Mouse (Mus musculus) lung, embryonic 14.5 days (tissue): ENCODE measurements at regions not wholly inside any gene's neighbourhood (a gene's known extent, or its start where the extent isn't known, plus 50 kb on each side); places are given as distances from the start of the nearest gene placed in this dataset.
A peak's percentile ranks its signal among the peaks of the same experiment; 100 is the strongest.

ENCODE experiments used
- ATAC-seq: fragments of 200-750 bp; cut with Nextera tagmentation; 2 replicates; pipeline ENCODE4 v1.8.0; 2017; ENCODE audit warnings: mild to moderate bottlenecking, moderate TSS enrichment, moderate library complexity; ENCODE audit not compliant: insufficient read depth
- DNase-seq: peaks from one replicate; pipeline ENCODE4 v3.0.0-alpha.2; 2015
- H3K27ac ChIP-seq: fragments of 300-500 bp; sonication (generic); 2 replicates; pipeline ENCODE4 v1.5.1; 2014; ENCODE audit warnings: low read depth, mild to moderate bottlenecking, moderate library complexity
- H3K27me3 ChIP-seq: fragments of 300-500 bp; sonication (generic); 2 replicates; pipeline ENCODE4 v1.6.1; 2014; ENCODE audit warnings: low read length, control low read depth; ENCODE audit not compliant: insufficient read depth
- H3K36me3 ChIP-seq: fragments of 300-500 bp; sonication (generic); 2 replicates; pipeline ENCODE4 v1.6.1; 2014; ENCODE audit warnings: control low read depth; ENCODE audit not compliant: insufficient read depth
- H3K4me1 ChIP-seq: fragments of 300-500 bp; sonication (generic); 2 replicates; pipeline ENCODE4 v1.6.1; 2014; ENCODE audit warnings: antibody characterized with exemption, control low read depth; ENCODE audit not compliant: insufficient read depth
- H3K4me2 ChIP-seq: fragments of 300-500 bp; sonication (generic); 2 replicates; pipeline ENCODE4 v1.6.1; 2014; ENCODE audit warnings: mild to moderate bottlenecking
- H3K4me3 ChIP-seq: fragments of 300-500 bp; sonication (generic); 2 replicates; pipeline ENCODE4 v1.5.1; 2014; ENCODE audit warnings: low read depth, low read length
- H3K9ac ChIP-seq: fragments of 300-500 bp; sonication (generic); 2 replicates; pipeline ENCODE4 v1.6.1; 2014
- H3K9me3 ChIP-seq: fragments of 300-500 bp; sonication (generic); 2 replicates; pipeline ENCODE4 v1.6.1; 2016; ENCODE audit warnings: low read depth, low read length, control low read depth
- CTCF ChIP-seq: IDR thresholded peaks from 2 replicates; pipeline ENCODE4 v1.5.1; 2016; ENCODE audit warnings: antibody characterized with exemption, low read depth
- WGBS: fragments of 180-500 bp; shearing (Covaris S2); extraction: QIAGEN DNeasy Blood & Tissue Kit; methylation state at CpG from one replicate; pipeline ENCODE4 v1.1.7; 2014; 5-methylcytosine and 5-hydroxymethylcytosine counted together

DNA sequence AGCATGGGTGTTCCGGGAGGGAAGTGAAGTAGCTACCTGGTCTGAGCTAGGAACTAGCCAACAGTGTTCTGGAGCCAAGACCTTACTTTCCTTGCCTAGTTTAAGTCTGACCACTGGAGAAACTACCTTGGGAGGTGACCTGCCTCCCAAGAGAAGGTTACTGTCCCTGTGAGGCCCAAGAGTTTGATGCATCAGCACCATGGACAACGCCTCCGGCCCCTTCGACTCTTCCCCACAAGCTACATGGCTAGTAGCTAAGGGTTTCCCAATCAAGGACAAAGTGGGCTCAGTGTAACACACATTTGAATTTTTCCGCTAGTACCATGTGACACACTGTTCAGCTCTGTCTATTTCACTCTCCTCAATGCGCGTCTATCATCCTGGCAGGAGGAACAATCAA is 171.7 kb upstream of the Zdhhc25 start:
- Histone ChIP-seq H3K36me3 (no peaks in the 10 kb centered on the region), H3K4me1 (no peaks in the 10 kb centered on the region), H3K27me3 (no peaks in the 10 kb centered on the region), H3K9me3 (0 out of 2 replicates have a peak, but pooled peaks cover 3% of the 10 kb centered on the region), H3K9ac (no peak overlapping the region), H3K4me3 (no peak overlapping the region), H3K27ac (no peak overlapping the region), H3K4me2 (no peak overlapping the region)
- WGBS: 67% methylated on average over 7 of the region's 7 CpGs
- DNase-seq (peak; percentile 53), ATAC-seq (no peak)
- no peak for TF ChIP-seq CTCF

DNA sequence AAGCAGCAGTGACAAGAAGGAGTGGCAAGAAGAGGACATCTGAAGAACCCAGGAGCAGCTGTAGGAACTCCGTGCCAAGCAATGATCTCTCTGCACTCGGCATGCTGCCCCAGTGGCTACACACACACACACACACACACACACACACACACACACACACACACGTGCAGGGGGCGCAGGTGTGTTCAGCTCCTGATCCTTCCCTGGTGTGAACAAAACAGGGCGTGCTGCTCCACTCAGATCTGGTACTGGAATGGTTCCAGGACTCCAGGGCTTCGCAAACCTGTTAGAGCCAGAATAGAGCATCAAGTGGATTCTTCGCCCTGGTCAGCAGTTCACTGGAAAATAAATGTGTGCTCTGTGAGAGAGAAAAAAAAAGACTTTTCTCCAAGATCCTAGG is 169.2 kb upstream of the Zdhhc25 start:
- Histone ChIP-seq H3K4me1 (no peaks in the 10 kb centered on the region), H3K27me3 (no peaks in the 10 kb centered on the region), H3K9ac (no peak overlapping the region), H3K9me3 (no peaks in the 10 kb centered on the region), H3K4me2 (no peak overlapping the region), H3K27ac (no peak overlapping the region), H3K36me3 (no peaks in the 10 kb centered on the region), H3K4me3 (no peak overlapping the region)
- DNase-seq (no peak), ATAC-seq (no peak)
- TF ChIP-seq CTCF: no peak
- WGBS: 68% methylated on average over 7 of the region's 7 CpGs

DNA sequence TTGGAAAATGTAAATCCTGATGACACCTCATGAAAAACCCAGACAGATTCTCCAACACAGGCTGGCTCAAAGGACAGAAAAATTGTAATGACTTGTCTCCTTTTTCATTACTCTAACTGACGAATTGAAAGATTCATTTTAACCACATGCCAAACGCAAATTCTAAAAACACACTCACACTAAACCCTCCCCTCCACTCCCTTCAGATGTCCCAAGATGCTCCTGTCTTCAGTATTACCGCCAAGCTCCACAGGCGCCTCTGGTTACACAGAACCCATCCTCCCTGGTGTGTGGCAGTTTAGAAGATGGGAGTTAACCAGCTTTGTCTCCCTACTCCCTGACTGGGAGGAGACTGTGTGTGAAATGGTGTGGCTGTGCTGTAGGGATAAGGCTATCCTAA is 151.8 kb upstream of the Zdhhc25 start:
- Histone ChIP-seq H3K36me3 (no peaks in the 10 kb centered on the region), H3K9ac (no peak overlapping the region), H3K9me3 (no peaks in the 10 kb centered on the region), H3K27ac (no peak overlapping the region), H3K4me2 (no peak overlapping the region), H3K4me1 (no peaks in the 10 kb centered on the region), H3K4me3 (no peak overlapping the region), H3K27me3 (no peaks in the 10 kb centered on the region)
- WGBS: 68% methylated on average over 4 of the region's 4 CpGs
- DNase-seq (no peak), ATAC-seq (no peak)
- no peak for TF ChIP-seq CTCF

DNA sequence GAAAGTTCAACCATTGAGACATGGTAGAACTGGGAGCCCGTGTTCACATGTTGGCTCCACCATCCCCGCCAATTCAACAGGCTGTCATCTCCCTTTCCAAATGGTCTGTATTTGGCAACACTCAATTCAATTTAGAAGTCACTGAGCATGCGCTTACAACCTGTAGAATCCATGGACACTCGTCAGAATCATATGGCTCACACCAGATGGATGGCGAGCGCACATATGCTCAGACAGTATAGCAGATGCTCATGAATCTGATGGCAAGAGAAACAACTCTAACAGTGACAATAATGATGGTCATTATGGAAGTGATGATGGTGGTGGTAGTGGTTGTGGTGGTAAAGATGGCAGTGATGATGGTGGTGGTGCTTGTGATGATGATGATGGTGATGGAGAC is 148.9 kb upstream of the Zdhhc25 start:
- no peak for TF ChIP-seq CTCF

DNA sequence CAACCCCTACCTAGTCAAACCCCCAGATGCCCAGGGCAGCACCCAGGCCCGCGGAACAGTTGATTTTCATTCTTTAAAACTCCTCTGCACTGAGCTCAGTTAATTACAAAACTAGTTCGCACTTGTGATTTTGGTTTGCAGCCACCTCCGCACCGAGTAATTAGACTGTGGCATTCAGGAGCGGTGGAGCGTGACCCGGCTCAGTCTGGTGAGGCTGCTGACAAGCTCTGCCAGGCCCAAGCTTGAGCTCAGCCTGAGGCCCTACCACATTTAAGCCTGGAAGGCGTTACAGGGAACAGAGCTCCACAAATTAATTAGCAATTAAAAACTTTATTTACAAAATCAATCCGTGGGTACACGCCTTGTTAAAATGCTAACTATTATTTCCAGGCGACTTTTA is 132.0 kb upstream of the Zdhhc25 start:
- no peak overlapping the region for H3K9ac ChIP-seq
- no peaks in the 10 kb centered on the region for H3K4me1 ChIP-seq
- no peak for ATAC-seq
- DNase-seq: no peak
- H3K36me3 ChIP-seq: no peaks in the 10 kb centered on the region
- H3K4me2 ChIP-seq: no peak overlapping the region
- H3K27me3 ChIP-seq: no peaks in the 10 kb centered on the region
- no peak for TF ChIP-seq CTCF
- H3K4me3 ChIP-seq: no peak overlapping the region
- no peak overlapping the region for H3K27ac ChIP-seq
- H3K9me3 ChIP-seq: no peaks in the 10 kb centered on the region
- WGBS: 73% methylated on average over 12 of the region's 12 CpGs

More for the DNA sequence above, 148.9 kb upstream of the Zdhhc25 start:
- 90% methylated on average over 6 of the region's 6 CpGs for WGBS
- Histone ChIP-seq H3K27me3 (no peaks in the 10 kb centered on the region), H3K4me2 (no peak overlapping the region), H3K4me1 (no peaks in the 10 kb centered on the region), H3K36me3 (no peaks in the 10 kb centered on the region), H3K27ac (no peak overlapping the region), H3K9me3 (no peaks in the 10 kb centered on the region), H3K9ac (no peak overlapping the region), H3K4me3 (no peak overlapping the region)
- ATAC-seq (no peak), DNase-seq (no peak)

DNA sequence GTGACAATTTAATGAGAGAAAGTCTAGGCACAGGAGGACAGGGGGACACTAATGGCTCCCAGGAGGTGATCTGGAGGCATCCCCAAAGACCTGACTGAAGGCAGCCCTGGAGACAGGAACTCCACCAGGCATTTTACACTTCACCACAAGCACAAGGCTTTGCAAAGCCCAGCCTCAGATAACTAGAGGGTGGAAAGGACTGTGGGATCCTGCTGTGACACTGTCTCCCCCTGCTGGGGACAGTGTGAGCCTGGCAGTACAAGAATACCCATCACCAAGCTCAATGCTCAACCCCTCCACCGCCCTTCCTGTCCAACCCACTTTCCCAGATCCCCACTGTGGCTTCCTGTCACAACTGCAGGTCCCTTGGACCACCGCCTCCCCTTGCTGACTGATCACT is 131.3 kb upstream of the Zdhhc25 start:
- Histone ChIP-seq H3K9ac (no peak overlapping the region), H3K4me1 (no peaks in the 10 kb centered on the region), H3K27me3 (no peaks in the 10 kb centered on the region), H3K9me3 (no peaks in the 10 kb centered on the region), H3K4me2 (no peak overlapping the region), H3K4me3 (no peak overlapping the region), H3K36me3 (no peaks in the 10 kb centered on the region), H3K27ac (no peak overlapping the region)
- ATAC-seq (no peak), DNase-seq (peak; percentile 54)
- WGBS: 37% methylated on average over 2 of the region's 2 CpGs
- TF ChIP-seq CTCF: peak; percentile 72

DNA sequence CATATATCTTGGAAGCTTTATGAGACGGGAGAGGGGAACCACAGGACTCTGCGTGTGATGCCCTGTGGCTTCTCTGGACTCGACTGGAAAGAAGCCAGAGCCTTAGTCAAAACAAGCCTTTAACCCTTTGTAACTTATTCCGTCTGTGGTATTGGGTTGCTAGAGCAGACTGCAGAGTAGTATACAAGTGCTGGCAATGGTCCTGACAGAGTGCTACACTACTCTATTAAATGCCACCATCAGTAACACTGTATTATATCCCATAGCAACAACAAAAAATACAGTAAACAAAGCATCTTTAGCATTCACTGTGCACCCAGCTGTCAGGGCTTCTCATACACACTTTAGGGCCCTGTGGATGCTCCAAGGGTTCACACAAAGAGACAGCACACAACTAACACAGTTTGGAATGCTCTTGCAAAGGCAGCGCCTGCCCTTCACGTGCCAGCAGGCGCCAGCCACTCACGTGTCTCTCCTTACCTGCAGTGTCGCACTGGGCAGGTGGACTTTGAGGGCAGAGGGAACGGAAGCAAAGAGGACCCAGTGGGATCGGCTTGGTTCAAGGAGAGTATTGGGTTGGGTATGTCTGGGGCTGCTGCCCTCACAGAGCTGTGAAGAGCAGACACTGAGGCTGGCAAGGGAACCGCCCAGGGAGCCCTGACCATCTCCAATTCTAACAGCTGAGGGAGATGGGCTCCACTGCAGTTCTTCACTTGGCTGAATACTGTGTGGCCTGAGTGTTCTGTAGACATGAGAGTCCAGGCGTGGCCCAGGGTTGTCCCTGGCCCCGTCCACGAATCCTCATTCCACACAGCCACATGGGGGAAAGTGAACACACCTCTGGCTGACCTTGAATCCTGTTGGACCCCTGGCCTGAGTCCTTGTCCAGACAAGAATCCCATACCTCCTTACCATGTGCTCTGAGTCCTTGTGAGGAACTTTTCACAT is 130.3 kb upstream of the Zdhhc25 start:
- no peak overlapping the region for H3K4me2 ChIP-seq
- no peaks in the 10 kb centered on the region for H3K9me3 ChIP-seq
- no peaks in the 10 kb centered on the region for H3K4me1 ChIP-seq
- TF ChIP-seq CTCF: no peak
- DNase-seq (peak; percentile 21), ATAC-seq (peak; percentile 28; the same call in 1 of the 2 replicates)
- H3K27me3 ChIP-seq: no peaks in the 10 kb centered on the region
- no peaks in the 10 kb centered on the region for H3K36me3 ChIP-seq
- H3K27ac ChIP-seq: no peak overlapping the region
- no peak overlapping the region for H3K4me3 ChIP-seq
- H3K9ac ChIP-seq: no peak overlapping the region
- WGBS: 73% methylated on average over 15 of the region's 15 CpGs
